Mouse (Mus musculus): ENCODE measurements around the gene Abraxas1.

The Abraxas1 gene

DNA sequence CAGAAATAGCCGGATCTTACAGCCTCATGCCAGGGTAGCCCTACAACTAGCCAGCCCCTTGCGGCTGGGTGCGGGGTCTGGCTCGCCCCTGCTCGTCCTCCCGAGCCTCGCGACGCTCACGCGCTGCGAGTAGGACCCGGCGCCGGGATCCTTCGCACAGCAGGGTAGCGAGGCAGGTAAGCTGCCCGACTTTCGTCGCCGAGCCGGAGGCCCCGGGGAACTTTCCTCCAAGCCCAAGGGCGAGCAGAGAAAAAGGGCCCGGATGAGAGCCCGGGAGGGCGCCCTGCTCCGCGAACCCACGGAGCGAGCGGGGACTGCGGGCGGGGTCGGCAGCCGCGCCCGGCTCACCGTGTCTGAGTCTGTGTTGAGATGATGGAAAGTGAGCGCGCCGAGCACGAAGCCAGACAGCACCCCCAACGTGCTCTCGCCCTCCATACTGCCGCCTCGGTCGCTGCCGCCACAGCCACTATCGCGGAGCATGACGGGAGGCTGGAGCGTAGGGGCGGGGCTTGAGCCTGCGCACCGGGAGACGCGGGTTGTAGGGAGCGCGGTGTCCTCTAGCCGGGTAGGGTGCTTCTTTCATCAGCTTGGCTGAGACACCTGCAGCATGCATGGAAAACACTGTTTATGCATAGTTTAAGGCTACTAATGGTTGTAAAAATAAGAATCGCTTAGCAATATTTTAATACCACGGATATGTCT is at the start of gene Abraxas1:
Abraxas1 (minus strand) TSS at position 483 of the 702 bp plus-strand sequence.
- peak; percentile 72 for DNase-seq (ENCODE audit: low read depth)

DNA sequence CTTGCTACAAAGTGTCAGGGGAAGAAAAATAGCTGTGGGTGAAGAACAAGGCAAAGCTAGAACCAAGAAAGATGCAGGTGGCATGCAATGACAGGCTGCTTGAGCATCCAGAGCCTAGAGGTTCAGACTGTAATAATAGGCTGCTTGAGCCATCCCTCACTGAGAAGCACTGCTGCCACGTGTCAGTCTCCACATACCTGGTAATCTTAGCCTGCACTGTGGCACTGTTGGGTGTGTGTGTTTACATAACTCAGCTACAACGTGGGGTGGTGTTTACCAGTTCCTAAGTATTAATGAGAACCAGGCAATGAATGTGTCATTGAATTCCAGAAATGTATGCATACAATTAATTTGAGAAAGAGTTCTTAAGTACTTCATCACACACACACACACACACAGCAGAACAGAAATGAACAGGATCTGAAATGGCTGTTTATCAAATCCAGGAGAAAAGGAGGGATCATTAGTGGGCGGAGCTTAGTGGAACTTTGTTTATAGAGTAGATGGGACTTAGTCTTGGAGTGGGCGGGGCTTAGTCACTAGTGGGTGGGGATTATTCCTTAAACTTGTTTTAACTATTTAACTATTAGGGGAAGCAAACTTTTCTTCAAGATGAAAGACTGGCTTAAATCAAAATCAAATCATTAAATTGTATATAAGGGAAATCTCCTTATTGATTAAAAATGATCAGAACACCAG is 48.6 kb upstream of the Abraxas1 start:
- no peak for DNase-seq (ENCODE audit: low read depth)

DNA sequence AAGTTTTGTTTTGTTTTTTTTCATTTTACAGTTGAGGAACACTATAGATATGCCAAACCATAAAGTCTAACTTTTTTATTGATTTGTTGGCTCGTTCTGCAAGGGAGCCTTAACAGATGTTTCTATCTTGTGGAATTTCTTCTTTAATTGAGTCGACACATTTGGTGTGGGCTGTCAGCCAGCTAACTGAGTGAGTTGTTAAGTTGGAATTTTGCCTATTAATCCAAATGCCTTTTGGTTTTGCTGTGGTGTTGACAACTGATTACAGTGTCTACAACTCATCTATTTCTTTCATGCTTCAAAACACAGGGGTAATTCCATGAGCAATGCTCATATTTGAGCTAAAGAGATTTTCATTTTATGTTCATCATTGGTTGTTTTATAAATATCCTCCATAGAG is 45.4 kb upstream of the Abraxas1 start:
- DNase-seq (ENCODE audit: low read depth), result no peak

DNA sequence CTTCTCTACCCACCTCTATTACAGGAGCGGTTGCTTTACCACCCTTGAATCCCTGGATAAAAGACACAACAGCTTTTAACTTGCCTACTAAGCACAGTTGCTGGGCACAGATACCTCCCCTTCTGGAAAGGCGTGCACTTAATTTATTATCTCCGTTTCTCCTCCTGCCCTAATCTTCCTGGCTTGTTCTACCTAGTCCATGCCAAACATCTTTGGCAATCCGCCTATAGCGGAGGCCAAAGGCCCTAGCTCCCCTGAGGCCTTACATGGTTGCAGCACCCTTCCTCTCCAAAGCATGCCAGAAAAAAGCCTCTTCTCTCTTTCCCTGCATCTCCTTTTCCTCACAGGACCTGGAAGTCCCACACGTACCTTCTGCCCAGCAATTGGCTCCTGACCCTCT is 43.7 kb upstream of the Abraxas1 start:
- DNase-seq (ENCODE audit: low read depth), result no peak

DNA sequence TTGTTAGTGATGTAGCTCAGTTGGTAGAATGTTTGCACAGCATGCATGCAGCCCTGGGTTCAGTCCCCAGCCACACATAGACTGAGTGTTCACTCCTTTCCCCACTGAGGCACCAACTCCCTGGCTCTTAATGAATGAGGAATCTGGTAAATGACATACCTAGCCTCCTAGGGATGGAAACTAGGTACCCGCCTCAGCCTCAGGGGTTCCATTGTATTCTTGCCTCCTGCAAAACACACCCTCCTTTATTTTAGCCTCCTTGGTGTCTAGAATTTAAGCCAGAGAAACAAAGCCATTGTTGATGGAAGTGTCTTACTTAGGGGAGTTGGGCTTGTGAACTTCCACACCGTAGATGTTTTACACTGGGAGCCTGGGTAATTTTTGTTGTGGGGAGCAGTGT is 42.3 kb upstream of the Abraxas1 start:
- DNase-seq (ENCODE audit: low read depth), result no peak

DNA sequence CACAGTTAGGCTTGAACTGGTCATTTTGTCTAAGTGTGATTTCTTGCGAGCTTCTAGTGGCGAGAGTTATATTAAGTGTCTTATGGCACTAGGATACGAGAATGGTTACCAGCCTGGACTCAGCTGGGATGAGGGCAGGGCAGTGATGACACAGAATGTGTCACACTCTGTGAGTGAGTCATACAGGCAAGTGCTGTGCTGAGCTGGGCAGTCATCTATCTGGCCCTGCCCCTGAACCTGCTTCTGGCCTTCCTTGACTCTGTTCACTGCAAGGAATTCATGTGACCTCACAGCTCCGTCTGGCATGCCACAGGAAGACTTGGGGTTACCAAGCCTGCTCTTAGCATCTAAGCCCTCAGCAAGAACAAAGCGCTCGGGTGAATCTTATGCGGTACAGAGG is 41.0 kb upstream of the Abraxas1 start:
- DNase-seq (ENCODE audit: low read depth), result no peak

DNA sequence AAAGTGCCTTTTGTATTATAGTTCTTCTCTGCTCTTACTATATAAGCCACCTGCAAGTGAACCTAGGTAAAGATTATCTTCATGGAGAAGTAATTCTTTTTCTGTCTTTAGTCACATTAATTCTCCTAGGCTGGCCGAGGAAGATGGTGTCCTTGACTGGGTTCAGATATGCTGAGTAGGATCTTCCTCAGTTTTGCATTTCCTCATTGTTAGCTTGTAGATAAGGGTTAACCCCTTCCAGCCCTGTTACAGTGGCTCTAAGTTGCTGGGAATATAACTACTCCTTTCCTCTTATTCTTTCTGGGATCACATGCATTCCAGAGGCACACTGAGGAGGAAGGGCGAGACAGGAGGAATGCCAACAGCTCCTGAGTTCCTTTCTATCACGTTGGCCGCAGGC is 40.4 kb upstream of the Abraxas1 start:
- no peak for DNase-seq (ENCODE audit: low read depth)

DNA sequence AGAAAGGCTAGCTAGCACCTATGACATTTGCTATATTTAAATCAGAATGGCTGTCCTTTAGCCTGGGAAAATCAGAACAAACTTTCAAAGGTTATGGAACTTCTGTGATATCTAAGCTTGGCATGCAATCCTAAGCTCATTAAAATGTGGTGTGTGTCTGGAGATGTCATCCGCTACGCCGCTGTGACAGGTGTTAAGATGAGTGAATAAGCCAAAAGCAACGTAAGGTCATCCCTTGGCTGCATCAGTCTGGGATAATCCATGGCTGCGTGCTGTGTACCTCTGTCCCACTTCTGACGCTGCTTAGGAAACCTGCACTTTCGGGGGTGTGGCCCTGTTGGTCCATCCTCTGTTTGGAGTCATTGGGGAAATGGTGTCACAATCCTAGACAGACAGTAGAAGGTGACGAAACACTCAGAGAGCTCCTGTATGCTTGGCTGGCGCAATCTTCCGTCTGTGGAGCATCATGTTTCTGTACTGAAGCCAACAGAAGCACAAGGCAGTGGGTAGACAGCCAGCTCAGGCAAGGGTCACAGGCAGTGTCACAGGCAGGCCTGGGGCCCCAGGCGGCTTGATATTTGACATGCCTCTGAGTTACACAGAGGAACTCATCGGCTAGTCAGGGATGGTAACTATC is 39.8 kb upstream of the Abraxas1 start:
- peak; percentile 48 for DNase-seq (ENCODE audit: low read depth)

DNA sequence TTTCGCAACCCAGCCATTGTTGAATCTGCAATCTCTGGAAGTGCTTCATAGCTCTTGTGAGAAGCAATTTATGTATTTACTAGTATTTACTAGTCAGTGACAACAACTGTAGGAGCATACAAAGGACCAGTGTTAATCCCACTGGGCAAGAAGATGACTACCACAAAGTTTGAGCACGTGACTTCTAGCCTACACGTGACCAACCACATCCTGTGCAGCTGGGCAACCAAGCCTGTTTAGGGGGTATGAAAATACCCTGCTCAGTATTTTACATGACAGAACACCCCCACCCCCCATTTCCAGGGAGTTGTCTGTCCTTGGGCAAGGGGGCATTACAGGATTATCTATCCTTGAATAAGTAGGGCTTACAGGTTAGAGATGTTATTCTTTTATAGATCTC is 35.8 kb upstream of the Abraxas1 start:
- no peak for DNase-seq (ENCODE audit: low read depth)

DNA sequence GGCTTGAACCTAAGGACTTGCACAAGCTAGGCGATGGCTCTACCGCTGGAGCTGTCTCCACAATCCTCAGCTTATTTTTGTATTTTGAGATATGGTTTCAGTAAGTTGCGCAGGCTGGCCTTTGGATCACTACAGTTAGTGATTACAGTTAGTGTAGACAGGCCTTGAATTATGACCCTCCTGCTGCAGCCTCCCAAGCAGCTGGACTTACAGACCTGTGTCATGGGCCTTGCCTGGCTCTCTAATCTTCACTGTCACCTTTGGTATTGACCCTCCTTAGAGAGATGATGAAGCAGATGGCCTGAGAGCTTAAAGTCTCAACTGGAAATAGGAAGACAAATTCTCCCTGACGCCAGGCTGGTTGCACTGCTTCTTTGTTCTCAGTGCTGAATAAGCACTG is 33.2 kb upstream of the Abraxas1 start:
- DNase-seq (ENCODE audit: low read depth), result no peak

DNA sequence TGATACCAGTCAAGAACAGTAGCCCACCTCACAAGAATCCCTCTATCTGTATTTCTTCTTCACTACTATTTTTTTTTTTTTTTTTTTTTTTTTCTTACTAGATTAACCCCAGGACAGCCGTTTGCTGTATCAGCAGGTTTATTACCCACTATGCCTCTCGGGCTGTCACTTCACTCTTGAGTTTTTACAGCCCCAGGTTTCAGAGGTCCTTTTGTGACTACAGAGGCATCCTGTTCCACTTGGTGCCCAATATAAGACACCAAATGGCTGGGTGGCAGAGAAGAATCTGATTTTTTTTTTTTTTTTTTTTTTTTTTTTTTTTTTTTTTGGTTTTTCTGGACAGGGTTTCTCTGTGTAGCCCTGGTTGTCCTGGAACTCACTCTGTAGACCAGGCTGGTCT is 26.4 kb upstream of the Abraxas1 start:
- DNase-seq (ENCODE audit: low read depth), result no peak

DNA sequence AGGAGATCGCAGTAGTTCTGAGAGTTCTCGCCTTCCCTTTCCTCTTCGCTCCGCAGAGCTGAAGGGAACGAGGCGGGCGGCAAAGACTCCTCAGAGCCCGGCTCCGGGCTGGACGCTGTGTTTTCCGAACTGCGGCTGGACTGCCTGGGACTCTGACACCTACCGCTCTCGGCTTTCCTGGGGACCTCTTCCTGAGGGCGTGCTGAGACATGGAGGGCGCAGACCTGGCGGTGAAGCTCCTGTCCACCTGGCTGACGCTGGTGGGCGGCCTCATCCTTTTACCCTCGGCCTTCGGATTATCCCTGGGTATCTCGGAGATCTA is 25.8 kb upstream of the Abraxas1 start:
- DNase-seq (ENCODE audit: low read depth), result no peak

DNA sequence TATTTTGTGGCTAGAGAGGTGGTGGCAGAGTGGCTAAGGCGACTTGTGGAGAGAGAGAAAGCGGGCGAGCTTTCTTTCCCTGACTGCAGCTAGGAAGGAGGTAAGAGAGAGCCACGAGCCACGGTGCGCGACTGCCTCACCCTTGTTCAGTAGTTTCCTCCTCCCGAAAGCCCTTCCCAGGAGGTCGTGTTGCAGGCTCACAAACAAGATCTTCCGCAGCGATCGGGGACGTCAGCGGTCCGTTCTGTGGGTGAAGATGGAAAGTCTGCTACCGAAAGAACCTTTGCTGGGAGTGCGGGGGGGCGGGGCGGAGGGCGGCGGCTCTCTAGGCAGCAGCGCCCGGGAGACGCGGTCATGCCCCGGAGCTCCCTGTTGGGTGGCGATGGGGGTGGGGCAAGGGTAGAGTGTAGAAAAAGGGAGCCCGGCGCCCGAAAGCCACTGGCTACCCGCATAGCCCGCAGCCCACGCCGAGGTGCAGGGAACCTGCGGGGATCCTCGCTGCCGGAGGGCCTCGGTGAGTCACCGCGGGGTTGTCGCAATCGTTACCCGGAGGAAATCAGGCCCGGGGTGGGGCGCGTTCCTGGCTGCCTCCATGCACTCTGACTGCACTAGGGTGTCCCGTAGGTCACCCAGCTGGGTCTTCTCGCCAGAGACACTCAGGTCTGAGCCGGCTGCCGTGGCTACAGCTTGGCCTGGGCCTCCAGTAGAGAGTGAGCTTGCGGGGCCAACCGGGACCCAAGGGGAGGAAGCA is 25.3 kb upstream of the Abraxas1 start:
- DNase-seq (ENCODE audit: low read depth), result peak; percentile 52

DNA sequence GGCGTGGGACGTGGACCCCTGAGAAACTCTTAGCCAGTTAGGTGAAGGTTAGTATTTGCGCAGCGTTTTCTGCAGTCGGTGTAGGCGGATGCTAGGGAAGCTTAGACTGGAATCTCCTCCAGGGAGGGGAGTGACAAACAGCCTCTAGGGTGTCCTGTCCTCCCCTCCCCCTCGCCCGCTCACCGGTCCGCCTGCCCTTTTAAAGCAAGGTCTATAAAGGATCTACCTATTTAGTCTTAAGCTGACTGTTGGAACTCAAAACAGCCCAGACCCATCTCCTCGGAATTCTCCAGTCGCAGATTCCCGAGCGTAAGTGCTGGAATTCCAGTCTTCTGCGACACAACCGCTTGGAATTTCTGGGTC is 24.7 kb upstream of the Abraxas1 start, which contains the start of gene Gpat3:
Gpat3 (plus strand) TSS at position 229 of the 363 bp plus-strand sequence.
- DNase-seq (ENCODE audit: low read depth), result no peak

DNA sequence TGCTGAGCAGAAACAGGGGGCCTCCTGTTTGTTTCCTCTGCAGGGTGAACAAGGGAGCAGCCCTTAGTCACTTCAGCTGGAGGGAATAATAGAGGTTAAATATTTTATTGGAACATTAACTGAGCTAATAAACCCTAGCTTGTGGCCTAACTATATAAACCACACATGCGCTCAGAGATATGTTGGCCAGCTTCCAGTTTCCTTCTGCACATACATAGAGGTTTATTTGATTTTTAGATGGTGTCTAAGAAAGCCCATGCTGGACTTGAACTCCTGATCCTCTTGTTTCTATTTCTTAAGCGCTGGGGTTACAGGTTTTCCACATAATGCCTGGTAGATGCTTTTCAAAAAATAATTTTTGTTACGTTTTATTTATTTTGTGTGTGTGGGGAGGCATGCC is 23.7 kb upstream of the Abraxas1 start:
- DNase-seq (ENCODE audit: low read depth), result no peak

DNA sequence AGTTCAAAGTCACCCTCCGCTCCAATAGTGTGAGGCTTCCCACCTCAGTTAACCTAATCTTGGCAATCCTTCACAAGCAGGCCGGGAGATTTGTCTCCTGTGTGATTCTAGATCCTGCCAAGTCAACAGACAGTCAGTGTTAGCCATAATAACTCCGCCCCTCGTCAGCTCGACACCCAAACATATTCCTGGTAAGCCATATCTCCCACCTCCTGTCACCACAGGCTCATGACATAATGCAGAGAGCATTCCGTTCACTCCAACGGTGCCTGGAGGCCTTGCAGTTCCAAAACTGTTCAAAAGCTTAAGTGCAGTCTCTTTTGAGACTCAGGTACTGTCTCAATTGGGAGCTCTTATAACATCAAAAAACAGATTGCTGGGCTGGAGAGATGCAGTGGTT is 17.1 kb upstream of the Abraxas1 start:
- no peak for DNase-seq (ENCODE audit: low read depth)

DNA sequence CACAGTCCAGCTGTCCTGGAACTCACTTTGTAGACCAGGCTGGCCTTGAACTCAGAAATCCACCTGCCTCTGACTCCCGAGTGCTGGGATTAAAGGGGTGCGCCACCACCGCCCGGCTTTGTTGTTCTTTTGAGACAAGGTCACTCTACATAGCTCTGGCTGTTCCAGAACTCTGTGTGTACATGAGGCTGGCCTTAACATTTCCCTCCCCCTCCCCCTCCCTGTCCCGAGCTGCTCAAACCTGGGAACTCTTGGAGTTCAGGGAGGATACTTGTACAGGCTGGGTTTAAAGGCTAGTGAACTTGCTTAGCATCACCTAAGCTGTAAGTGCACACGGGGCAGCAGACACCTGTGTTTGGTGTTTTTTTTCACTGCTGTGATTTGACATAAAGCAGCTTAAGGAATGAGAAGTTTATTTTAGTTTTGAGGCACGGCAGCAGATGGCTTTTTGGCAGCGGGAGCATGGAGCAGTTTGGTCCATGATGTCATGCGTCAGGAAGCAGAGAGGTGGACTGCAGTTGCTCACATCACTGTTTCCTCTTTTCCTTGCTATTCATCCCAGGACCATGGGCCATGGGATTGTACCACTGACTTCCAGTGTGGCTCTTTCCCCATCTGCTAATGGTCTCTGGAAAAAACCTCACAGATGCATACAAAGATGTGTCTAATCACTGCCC is 15.2 kb upstream of the Abraxas1 start:
- DNase-seq (ENCODE audit: low read depth), result no peak

DNA sequence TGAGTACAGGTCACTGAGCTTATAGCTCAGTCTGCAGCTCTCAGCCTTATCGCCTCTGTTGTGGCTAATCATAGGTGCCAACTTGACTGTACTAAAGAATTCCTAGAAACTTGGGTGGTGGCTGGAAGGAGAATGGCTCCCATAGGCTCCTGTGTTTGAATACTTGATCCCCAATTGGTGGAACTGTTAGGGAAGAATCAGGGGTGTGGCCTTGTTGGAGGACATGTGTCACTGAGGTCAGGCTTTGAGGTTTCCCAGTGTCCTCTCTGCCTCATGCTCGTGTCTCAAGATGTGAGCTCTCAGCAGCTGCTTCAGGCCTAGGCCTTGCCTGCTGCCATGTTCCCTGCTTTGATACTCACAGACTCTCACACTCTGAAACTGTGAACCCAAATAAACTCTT is 13.1 kb upstream of the Abraxas1 start:
- DNase-seq (ENCODE audit: low read depth), result no peak

DNA sequence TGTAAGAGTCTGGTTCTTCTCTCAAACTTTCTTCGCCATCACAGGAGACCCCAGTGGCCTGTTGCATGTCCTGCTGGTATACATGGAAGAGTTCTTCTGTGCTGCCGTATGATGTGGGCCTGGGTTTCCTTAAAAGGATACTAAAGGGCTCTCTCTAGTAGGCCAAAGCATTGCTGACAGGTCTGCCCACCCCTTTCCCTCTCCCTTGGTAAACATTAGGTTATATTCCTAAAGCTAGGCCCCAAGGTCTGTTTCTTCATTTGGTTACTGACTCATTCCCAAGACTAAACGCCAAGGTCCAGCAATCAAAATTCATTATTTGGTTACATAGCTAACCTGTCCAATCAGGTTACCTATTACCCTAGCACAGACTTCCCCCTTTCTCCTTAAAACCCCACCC is 11.9 kb upstream of the Abraxas1 start:
- DNase-seq (ENCODE audit: low read depth), result no peak

DNA sequence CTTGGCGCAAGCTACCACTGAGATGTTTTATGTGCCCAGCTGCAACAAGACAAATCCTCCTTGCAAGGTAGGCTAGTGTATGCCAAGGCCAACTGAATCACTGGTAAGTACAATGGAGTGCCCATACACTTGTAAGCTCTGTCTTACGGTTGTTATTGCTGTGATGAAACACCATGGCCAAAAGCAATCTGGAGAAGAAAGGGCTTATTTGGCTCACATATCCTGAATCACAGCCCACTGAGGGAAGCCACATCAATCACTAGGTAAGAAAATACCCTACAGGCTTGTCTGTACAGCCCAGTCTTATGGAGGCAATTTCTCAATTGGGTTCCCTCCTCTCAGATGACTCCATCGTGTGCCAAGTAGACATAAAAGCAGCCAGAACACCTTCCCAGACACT is 7.9 kb upstream of the Abraxas1 start:
- no peak for DNase-seq (ENCODE audit: low read depth)

DNA sequence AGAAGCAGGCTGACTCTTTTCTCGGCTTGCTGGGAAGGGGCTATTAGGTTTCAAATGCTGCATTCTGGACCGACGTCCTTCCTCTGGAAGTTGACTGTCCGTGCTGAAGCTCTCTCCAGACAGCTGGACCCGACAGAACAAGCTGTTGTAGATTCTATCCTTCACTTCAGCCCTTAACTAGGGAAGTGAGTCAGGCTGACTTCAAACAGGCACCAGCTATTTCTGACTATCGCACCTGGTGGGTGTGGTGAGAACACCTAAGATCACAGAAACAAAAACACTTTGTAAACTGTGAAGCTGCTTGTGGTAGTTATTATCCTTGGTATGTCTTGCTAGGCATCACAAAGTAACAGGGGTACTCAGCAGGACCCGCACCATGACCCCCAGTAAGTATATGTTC is 5.8 kb upstream of the Abraxas1 start:
- DNase-seq (ENCODE audit: low read depth), result no peak

DNA sequence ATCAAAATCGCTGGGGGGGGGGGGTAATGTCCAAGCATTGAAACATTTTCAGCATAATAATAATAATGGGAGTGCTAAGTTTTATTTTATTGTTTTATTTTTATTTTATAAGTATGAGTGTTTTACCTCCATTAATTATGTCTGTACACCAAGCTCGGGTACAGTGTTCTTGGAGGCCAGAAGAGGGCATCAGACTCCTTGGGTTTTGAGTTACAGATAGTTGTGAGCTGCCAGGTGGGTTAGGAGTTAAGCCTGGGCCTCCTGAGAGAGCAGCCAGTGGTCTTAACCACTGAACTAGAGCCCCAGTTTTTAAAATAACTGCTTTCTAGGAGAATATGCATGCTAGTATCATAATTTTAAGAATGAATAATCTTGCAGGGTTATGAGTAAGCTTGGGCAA is 5.2 kb upstream of the Abraxas1 start:
- no peak for DNase-seq (ENCODE audit: low read depth)

All from c-Kit-positive CD71-negative TER-119-negative erythroid progenitor cells, embryonic 14.5 days (primary cell).